In the genomic region with DNA sequence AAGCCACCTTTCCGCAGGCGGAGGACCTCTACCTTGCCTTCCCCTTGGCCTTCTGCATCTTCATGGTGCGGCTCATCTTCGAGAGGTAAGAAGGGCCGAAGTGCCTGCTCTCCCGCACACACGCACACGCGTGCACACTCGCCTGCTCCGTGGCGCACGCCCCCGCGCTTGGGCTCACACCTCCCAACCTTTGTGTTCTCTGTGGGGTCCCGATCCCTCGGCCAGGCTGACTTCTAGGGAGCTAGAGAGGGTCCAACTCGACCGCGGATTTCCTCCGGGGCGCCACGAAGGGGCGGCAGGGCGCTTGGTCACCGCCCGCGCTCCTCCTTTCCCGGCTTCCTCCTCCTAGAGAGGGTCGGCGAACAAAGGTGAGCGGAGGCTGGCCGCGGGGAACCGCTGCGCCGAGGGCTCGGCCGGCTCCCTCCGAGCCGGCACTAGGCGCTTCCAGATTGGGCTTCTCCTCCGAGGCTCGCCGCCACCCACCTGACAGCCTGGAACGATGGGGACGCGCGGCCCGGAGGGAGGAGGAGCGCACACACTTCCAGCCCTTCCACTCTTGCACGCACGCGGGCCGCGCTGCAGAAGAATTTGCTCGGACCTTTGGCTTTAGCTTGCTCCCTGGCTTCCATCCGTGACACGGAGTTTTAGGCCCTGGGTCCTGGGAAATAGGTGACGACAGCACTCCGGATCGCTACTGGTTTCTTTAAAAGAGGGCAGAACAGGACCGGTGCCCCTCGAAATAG, we compare ENCODE assay signal across 8 mouse cellular contexts. TPM values are rescaled to one million over a fixed set of nuclear protein-coding genes. Genes with fewer than 3 reads are reported as not detected.
DNase-seq lines count a peak whose midpoint lies in the region; ATAC-seq and TF ChIP-seq lines count a peak whose summit lies in the region.

No protein-coding gene starts in this region.

- peak overlapping the region; percentile 91 for H3K9ac ChIP-seq in forebrain, embryonic 13.5 days
- peak overlapping the region; percentile 83 for H3K9ac ChIP-seq in lung, embryonic 14.5 days

- no peak for TF ChIP-seq POLR2A in brain, embryonic 14.5 days (IDR thresholded peaks at IDR 0.05; ENCODE audit: borderline replicate concordance, extremely low read depth, insufficient read depth, insufficient read length, poor library complexity, severe bottlenecking)

- peak overlapping the region; percentile 70 for H3K4me2 ChIP-seq in forebrain, embryonic 13.5 days
- peak overlapping the region; percentile 81 for H3K4me2 ChIP-seq in lung, embryonic 14.5 days

- no peak for TF ChIP-seq CTCF in brain, embryonic 14.5 days (IDR thresholded peaks at IDR 0.05; ENCODE audit: borderline replicate concordance, extremely low read depth, insufficient read depth, insufficient read length)
- TF ChIP-seq CTCF in lung, embryonic 14.5 days (IDR thresholded peaks at IDR 0.05; ENCODE audit: low read depth) = no peak; the same call in 1 of the 2 replicates

- H3K4me3 ChIP-seq in forebrain, embryonic 13.5 days = peak overlapping the region; percentile 90
- H3K4me3 ChIP-seq in lung, embryonic 14.5 days (ENCODE audit: low read depth, low read length) = peak overlapping the region; percentile 78

- peak; percentile 66 for ATAC-seq in forebrain, embryonic 13.5 days
- peak; percentile 61 for ATAC-seq in lung, embryonic 14.5 days (ENCODE audit: insufficient read depth)

- H3K27me3 ChIP-seq in forebrain, embryonic 13.5 days = peaks cover 8% of the 10 kb centered on the region
- H3K27me3 ChIP-seq in lung, embryonic 14.5 days (ENCODE audit: insufficient read depth, low read length) = no peaks in the 10 kb centered on the region

- no peaks in the 10 kb centered on the region for H3K9me3 ChIP-seq in forebrain, embryonic 13.5 days (replicated peaks)
- no peaks in the 10 kb centered on the region for H3K9me3 ChIP-seq in lung, embryonic 14.5 days (ENCODE audit: low read depth, low read length)

- WGBS in forebrain, embryonic 13.5 days = 0% methylated on average over 51 of the region's 64 CpGs
- WGBS in lung, embryonic 14.5 days = under 1% methylated on average over 64 of the region's 64 CpGs

- no peaks in the 10 kb centered on the region for H3K36me3 ChIP-seq in forebrain, embryonic 13.5 days (ENCODE audit: poor library complexity, severe bottlenecking)
- no peaks in the 10 kb centered on the region for H3K36me3 ChIP-seq in lung, embryonic 14.5 days (ENCODE audit: insufficient read depth)

- peak overlapping the region; percentile 85 for H3K27ac ChIP-seq in forebrain, embryonic 13.5 days
- peak overlapping the region; percentile 48 for H3K27ac ChIP-seq in lung, embryonic 14.5 days (ENCODE audit: low read depth)

- intact Hi-C loops in heart, postnatal 10 days (cut with DNase I) = loop anchor here (2.0 to 5.0 kb wide), 3 partner anchors 69 to 180 kb away; no protein-coding TSS in a partner anchor

- DNase-seq in CD8-positive naive resting alpha-beta T cell, adult 2 months (ENCODE audit: low read depth in 2 of 2, low spot score in 2 of 2) = peak; percentile 13 to 27
- DNase-seq in brain, embryonic 14.5 days (ENCODE audit: low read depth) = peak; percentile 71
- DNase-seq in heart, postnatal 10 days = peak; percentile 71 to 74
- peak; percentile 60 to 74 for DNase-seq in kidney, postnatal 36 days
- DNase-seq in lung, embryonic 14.5 days = peak; percentile 72
- peak; percentile 20 for DNase-seq in ovary, adult 18-20 months (ENCODE audit: low spot score)
- peak; percentile 69 for DNase-seq in thymus, postnatal 4 days

- peaks cover 22% of the 10 kb centered on the region for H3K4me1 ChIP-seq in forebrain, embryonic 13.5 days
- no peaks in the 10 kb centered on the region; the same call in 1 of the 2 replicates for H3K4me1 ChIP-seq in lung, embryonic 14.5 days (ENCODE audit: insufficient read depth)

RNA-seq across cellular contexts. Expression of a gene that starts 0.7 kb away (rescaled TPM):
- 31.0 and 45.0 TPM in 2 replicates for polyA plus RNA-seq in brain, embryonic 14.5 days (2012; rRNA removed)
- 36.7 and 40.1 TPM in 2 replicates for polyA plus RNA-seq in forebrain, embryonic 13.5 days (2015; fragmentation: Nextera tagmentation; extraction: Ambion mirVana)
- total RNA-seq in heart, postnatal 10 days (2021) = 10 to 100 TPM; 15.7 to 20.2 TPM
- polyA plus RNA-seq in lung, embryonic 14.5 days (2014; fragmentation: Nextera tagmentation; extraction: Ambion mirVana) = 26.2 and 26.8 TPM in 2 replicates

Comparison
In these comparisons a context has a peak if more than half of its experiments do, and no peak if none do; other contexts are left out.
1. Peak in every context shown above with its lines: DNase-seq, ATAC-seq, H3K4me3 ChIP-seq and H3K27ac ChIP-seq.
2. DNase-seq: peak in every context shown above with its lines; median percentile 72 in heart, postnatal 10 days; 72 in lung, embryonic 14.5 days; 71 in brain, embryonic 14.5 days; 69 in thymus, postnatal 4 days; 67 in kidney, postnatal 36 days; 20 in CD8-positive naive resting alpha-beta T cell, adult 2 months; 20 in ovary, adult 18-20 months.